Mouse (Mus musculus): ENCODE data around the gene Snf8.
A peak's percentile ranks its signal among the peaks of the same experiment; 100 is the strongest.

Gene Snf8

DNA sequence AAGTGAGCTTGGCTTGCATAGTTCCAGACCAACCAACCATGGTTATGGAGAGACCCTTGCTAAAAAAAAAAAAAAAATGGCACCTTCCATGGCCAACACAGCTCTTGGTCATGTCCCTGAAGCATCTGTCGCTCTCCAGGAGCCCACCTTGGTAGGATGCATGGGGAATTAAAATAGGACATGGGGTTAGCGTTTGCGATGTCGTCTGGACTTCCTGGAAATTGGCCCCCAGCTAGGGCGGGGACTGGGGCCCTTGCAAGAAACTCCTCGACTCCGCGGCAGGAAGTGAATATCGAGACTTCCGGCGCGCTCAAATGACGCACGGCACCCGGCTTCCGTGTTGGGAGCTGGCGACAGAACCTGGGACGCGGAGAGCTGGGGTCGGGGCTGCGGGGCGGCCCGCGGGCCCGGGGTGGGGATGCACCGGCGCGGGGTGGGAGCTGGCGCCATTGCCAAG, at the start of gene Snf8:
Gene Snf8, plus strand, starts transcription at position 290 of the 457 bp plus-strand sequence.
- peak; percentile 93 for DNase-seq (ENCODE audit: low spot score)

DNA sequence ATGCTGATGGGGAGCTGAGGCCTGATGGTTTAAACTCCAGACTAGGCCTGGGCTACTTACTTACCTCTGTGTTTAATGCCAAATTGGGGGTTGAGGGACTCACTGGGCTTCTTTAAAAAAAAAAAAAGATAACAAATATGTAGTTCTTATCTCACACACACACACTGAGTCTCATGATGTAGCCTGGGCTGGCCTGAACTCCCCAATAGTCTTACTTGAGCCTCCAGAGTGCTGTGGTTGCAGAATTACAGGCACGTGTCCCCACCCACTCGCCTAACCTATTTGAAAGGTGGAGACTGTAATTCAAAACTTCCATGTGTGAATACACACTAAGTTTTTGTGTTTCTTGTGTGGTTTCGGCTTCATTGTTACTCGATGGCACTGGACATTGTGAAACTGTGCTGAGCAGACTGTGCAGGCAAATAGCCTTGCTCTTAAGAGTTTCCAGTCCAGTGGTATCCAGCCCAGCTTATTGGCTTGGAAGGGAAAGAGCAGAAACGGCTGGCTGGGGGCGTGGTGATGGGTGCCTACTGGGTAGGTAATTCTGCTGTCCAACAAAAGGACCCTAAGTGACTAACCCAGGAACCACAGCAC, 46.7 kb upstream of the Snf8 start:
- DNase-seq (ENCODE audit: low spot score), result no peak

GRCm38 (mm10) chr11:95988533-95988932, 46.2 kb upstream of the Snf8 start:
- peak; percentile 61 for DNase-seq (ENCODE audit: low spot score)

DNA sequence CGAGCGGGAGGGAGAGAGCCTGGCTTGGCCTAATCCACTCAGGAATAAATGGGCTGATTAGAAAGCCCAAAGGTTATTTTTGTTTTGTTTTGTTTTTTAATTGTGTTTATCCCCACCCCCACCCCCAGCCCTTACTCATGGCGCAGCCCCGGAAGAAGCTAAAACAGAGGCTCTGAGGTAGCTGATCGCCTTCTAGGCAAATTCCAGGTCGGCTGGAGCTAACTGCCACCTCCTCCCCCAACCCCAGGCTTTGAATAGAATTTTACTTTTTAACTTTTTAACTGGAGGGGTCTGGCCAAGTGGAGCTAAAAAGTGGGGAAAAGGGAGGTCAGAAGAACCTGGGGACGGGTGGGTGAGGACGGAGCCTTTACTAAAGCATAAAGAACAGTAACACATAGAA, 44.8 kb upstream of the Snf8 start:
- no peak for DNase-seq (ENCODE audit: low spot score)

- DNase-seq (ENCODE audit: low spot score), result no peak
These were observed 44.3 kb upstream of the Snf8 start for GRCm38 (mm10) chr11:95990431-95990830.

DNA sequence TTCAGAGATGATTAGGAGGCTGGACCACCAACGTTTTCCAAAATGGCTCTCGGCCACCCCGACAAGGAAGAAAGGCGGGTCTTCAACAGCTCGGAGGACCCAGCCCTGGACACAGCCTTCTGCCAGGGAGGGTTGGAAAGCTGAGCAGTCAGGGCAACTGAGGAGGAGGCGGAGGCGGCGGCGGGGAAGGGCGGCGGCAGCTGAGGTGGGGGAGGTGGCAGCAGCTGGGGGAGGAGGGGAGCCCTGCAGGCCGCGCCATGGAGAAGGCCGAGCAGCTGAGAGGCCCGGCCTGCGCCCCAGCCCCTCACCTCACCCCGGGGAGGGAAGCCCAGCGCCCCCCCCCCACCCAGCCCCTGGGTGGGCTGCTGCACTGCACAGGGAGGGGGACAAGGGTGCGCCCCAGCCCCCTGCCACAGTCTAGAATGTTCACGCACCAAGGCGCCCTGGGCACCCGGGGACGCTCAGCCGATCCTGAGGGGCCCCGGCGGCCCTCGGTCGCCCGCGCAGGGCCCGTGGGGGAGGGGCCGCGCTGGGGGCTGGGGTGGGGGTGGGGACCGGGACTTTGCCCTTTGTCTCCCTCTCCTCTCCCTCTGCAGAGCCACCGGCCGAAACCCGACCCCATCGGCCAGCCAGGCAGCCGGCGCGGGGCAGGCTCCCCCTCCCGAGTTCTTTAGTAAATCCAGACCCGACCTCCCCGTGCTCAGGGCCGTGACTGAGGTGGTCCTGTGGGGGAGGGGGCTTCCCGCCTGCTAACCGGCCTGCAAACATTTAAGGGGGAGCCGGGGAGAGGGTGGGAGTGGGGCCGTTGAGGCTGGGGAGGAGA, 43.6 kb upstream of the Snf8 start:
- no peak for DNase-seq (ENCODE audit: low spot score)

DNA sequence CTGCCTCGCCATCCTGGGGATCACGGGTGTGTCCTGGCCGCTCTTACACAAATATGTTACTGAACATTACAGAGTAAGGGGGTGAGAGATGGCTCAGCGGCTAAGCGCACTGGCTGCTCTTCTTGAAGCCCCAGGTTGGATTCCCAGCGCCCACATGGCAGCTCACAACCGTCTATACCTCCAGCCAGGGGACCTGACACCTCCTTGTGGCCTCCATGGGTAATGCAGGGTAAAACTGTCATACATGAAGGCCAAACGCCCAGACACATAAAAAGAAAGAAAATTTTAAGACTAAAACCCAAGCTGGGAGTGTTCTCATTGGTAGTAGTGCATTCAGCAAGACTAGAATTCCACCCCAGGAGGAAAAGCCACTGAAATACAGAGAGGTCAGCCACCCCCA, 40.5 kb upstream of the Snf8 start:
- no peak for DNase-seq (ENCODE audit: low spot score)

GRCm38 (mm10) chr11:96003100-96003900, 31.4 kb upstream of the Snf8 start:
- peak; percentile 27 for DNase-seq (ENCODE audit: low spot score)

- DNase-seq (ENCODE audit: low spot score), result peak; percentile 58
These were observed 30.5 kb upstream of the Snf8 start for GRCm38 (mm10) chr11:96003969-96004792.

- DNase-seq (ENCODE audit: low spot score), result peak; percentile 29
These were observed 29.8 kb upstream of the Snf8 start for GRCm38 (mm10) chr11:96004793-96005402.

DNA sequence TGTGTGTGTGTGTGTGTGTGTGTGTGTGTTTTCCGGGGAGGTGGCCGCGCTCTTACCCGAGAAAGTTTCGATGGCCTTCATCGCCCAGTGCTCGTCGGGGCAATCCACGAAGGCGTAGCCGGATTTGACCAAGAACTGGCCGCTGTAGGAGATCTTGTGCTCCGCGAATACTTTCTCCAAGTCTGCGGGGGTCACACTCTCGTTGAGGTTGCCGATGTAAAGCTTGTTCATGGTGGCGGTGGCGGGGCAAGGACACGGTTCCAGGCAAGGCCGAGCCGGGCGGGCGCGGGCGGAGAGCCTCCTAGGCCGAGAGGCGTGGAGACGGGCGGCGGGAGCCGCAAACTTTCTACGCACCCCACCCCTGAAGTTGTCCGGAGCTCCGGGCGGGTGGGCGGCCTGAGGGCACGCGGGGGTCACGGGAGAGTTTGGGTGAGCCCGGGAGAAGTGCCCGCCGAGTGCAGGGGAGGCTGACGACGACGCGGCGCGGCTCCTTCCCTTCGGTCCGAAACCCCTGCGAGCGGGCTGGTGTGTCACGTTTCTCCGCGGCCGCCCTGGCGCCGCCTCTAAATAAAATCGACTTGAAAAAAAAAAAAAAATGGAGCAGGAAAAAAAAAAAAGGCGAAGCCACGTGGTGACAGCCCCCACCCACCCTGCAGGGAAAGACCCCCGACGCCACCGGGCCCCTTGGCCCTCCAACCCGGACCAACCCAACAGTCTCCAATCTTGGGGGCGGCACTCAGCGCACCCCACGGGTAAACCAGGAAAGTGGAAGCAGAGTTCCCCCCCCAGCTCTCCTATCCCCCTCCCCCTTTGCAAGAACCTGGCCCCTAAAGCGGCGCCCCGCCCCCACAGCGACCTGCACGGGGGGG, 29.0 kb upstream of the Snf8 start, which contains the start of gene Igf2bp1:
Gene Igf2bp1, minus strand, starts transcription at position 538 of the 869 bp plus-strand sequence.
- peak; percentile 67 for DNase-seq (ENCODE audit: low spot score)

DNA sequence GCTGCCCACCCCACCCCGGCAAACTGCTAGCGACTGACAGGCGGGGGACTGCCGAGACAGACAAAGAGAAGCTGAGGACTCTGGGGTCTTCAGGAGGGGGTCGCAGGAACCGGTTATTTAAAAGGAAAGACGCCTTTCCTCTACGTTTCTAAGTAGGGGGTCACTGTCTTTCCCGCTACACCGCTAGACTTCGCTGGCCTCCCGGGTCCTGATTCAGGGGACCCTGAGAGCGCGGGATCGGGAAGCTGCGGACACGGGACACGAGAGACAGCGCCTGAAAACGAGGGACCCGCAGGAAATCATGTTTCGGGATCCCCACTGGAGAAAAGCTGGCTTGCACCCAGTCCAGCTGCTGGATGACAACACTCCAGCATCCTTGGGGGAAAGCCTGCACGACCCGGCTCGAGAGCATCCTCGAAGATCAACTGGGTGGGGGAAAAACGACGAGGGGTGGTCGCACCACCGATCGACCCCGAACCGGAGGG, 28.3 kb upstream of the Snf8 start:
- DNase-seq (ENCODE audit: low spot score), result no peak

- no peak for DNase-seq (ENCODE audit: low spot score)
These were observed 27.7 kb upstream of the Snf8 start for GRCm38 (mm10) chr11:96006852-96007515.

DNA sequence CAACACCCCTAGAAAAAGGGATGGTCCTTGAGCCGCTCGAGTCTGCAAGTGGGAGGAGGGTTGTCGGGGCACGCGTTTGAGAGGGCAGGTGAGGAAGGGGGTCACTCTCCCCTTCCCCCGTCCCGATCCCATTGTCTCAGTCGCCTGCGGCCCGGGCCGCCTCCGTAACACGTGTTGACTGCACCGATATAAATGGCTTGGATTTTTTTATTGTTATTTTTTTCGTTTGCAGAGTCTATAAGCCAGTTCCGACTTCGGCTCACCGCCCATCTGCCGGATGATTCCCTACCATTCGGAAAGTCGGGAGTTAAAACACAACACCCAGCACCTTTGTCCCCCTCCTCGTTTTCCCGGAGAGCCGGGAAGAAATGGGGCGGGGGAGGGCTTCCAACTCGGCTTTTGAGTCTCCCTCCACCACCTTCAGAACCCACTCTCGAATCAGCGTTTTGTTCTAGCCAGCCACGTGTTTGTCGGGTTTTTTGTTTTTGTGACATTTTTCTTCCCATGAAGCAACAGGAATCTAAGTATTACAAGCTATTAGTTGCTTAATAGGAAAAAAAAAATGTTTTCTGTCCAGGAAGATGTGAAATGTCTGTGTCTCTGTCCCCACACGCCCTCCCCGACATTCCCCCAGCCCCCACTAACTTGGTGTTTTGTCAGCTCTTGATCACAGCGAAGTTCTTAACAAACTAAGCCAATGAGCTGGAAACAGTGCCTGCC, 27.0 kb upstream of the Snf8 start:
- DNase-seq (ENCODE audit: low spot score), result no peak

- DNase-seq (ENCODE audit: low spot score), result no peak
These were observed 25.9 kb upstream of the Snf8 start for GRCm38 (mm10) chr11:96008827-96009226.

DNA sequence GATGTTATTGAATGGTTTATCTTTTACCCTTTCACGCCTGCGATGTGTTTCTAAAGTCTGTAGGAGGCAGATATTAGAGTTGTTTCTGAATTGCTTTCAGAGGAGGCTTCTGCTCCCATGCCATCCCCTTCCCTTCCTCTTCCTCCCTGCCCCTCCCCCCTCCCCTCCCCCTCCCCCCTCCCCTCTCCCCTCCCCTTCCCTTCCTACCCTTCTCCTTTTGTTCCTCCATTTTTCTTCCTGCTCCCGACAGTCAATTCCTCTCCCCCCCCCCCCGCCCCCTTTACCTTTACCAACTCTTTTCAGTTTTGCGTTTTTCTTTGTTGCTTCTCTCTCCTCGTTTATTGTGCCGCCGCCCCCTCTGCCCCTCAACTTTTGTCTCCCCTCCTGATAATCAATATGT, 22.7 kb upstream of the Snf8 start:
- no peak for DNase-seq (ENCODE audit: low spot score)

GRCm38 (mm10) chr11:96015421-96015820, 19.3 kb upstream of the Snf8 start:
- no peak for DNase-seq (ENCODE audit: low spot score)

DNA sequence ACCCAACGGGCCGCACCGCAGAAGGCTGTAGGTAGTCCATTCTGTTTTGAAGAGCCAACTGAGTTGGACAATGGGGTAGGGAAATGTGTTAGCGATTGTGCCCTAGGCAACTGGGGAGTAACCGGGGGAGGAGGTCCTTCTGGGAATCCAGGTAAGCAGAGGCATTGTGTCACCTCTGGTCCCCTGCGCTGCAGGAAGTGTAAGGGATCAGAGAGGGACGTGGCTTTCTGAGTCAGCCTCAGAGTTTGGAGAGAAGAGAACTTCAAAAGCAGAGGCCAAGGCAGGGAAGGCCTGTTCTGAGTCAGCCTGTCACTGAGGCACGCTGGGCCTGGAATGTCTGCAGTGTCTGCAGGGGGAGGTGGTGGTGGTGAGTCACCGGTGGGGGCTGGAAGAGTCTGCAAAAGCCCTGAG, 16.7 kb upstream of the Snf8 start:
- no peak for DNase-seq (ENCODE audit: low spot score)

- no peak for DNase-seq (ENCODE audit: low spot score)
These were observed 14.1 kb upstream of the Snf8 start for GRCm38 (mm10) chr11:96020622-96021021.

Measured in adipocyte (in vitro differentiated cells).